ENCODE assay signal across 24 mouse cellular contexts in the genomic region with DNA sequence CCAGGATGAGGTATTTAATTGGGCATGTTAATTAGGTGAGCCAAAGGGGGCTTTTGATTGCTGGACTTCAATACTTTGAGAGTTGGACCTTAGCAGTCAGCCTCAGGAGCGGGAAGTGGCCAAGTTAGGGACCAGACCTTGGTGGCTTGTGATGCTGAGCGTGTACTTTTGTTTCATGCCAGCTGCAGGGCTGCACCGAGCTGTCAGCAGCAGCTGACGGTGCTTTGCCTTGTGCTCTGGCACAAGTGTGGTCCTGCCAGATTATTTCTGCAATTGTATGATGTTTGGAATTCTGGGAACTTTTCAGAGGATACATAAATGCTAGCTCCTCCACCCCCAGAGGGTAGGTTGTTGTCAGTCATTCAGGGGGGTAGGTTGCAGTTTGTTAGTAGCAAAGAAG. TPM values are rescaled to one million over a fixed set of nuclear protein-coding genes. Genes with fewer than 3 reads are reported as not detected.
DNase-seq lines count a peak whose midpoint lies in the region; ATAC-seq and TF ChIP-seq lines count a peak whose summit lies in the region.
"Had no signal": no experiment of that assay in that cellular context is flagged by ENCODE, and none has a peak within 500 bp of the region (broad histone marks: within the 10 kb centered on the region; RNA-seq: fewer than 3 reads in every experiment).

No protein-coding gene starts in this region.

- H3K36me3 ChIP-seq in forebrain, postnatal 0 days (ENCODE audit: insufficient read depth), result no peaks in the 10 kb centered on the region
- no peaks in the 10 kb centered on the region for H3K36me3 ChIP-seq in forebrain, embryonic 13.5 days (ENCODE audit: poor library complexity, severe bottlenecking)
- no peaks in the 10 kb centered on the region for H3K36me3 ChIP-seq in midbrain, embryonic 10.5 days
- no peaks in the 10 kb centered on the region for H3K36me3 ChIP-seq in midbrain, embryonic 11.5 days (ENCODE audit: control insufficient read depth, insufficient read depth, low read length)
- H3K36me3 ChIP-seq: embryonic facial prominence, embryonic 15.5 days; heart, embryonic 10.5 days; heart, embryonic 13.5 days; hindbrain, embryonic 12.5 days; hindbrain, embryonic 15.5 days had no signal

- DNase-seq in adrenal gland, postnatal 14 days, result peak; percentile 1
- no peak for DNase-seq in adrenal gland, adult 18-20 months (ENCODE audit: low spot score in 2 of 2)
- peak; percentile 13 for DNase-seq in forebrain, postnatal 0 days
- no peak for DNase-seq in midbrain, embryonic 10.5 days (ENCODE audit: low spot score)
- DNase-seq in midbrain, embryonic 11.5 days (ENCODE audit: low spot score, missing footprints), result no peak
- DNase-seq: adrenal gland, postnatal 10 days; cerebellum, adult 11-12 months; cerebellum, adult 8-10 months; cerebellum, postnatal 10 days; cerebellum, postnatal 36 days; embryo, embryonic 11 days; gastrocnemius, postnatal 25 days; heart, adult 2 months; heart, postnatal 14 days had no signal

- H3K4me3 ChIP-seq in forebrain, postnatal 0 days (ENCODE audit: low read depth, low read length), result no peak overlapping the region
- no peak overlapping the region for H3K4me3 ChIP-seq in forebrain, embryonic 13.5 days
- no peak overlapping the region for H3K4me3 ChIP-seq in midbrain, embryonic 10.5 days
- no peak overlapping the region for H3K4me3 ChIP-seq in midbrain, embryonic 11.5 days (ENCODE audit: low read depth, low read length)
- H3K4me3 ChIP-seq: embryonic facial prominence, embryonic 15.5 days; heart, adult 2 months; heart, embryonic 10.5 days; heart, embryonic 13.5 days; hindbrain, embryonic 12.5 days; hindbrain, embryonic 15.5 days had no signal

- H3K4me1 ChIP-seq in forebrain, postnatal 0 days (ENCODE audit: insufficient read depth), result no peaks in the 10 kb centered on the region
- peaks cover 12% of the 10 kb centered on the region; the same call in 1 of the 2 replicates for H3K4me1 ChIP-seq in forebrain, embryonic 13.5 days
- H3K4me1 ChIP-seq in midbrain, embryonic 10.5 days, result peaks cover 14% of the 10 kb centered on the region
- no peaks in the 10 kb centered on the region for H3K4me1 ChIP-seq in midbrain, embryonic 11.5 days (ENCODE audit: control insufficient read depth, insufficient read depth, low read length)
- H3K4me1 ChIP-seq: heart, embryonic 13.5 days; hindbrain, embryonic 15.5 days had no signal

- H3K4me2 ChIP-seq in forebrain, postnatal 0 days (ENCODE audit: low read depth), result no peak overlapping the region
- no peak overlapping the region for H3K4me2 ChIP-seq in forebrain, embryonic 13.5 days
- H3K4me2 ChIP-seq in midbrain, embryonic 11.5 days, result no peak overlapping the region
- H3K4me2 ChIP-seq: embryonic facial prominence, embryonic 15.5 days; heart, embryonic 13.5 days; hindbrain, embryonic 12.5 days; hindbrain, embryonic 15.5 days had no signal

- ATAC-seq in forebrain, postnatal 0 days, result peak; percentile 46; the same call in 1 of the 2 replicates
- ATAC-seq in forebrain, embryonic 13.5 days, result no peak
- ATAC-seq in midbrain, embryonic 11.5 days (ENCODE audit: low FRiP score), result no peak
- ATAC-seq: activated CD4-positive, CD25-positive, alpha-beta regulatory T cell, adult 4 months; intestine, postnatal 0 days had no signal

- H3K27me3 ChIP-seq in forebrain, postnatal 0 days (ENCODE audit: insufficient read depth, low read length), result no peaks in the 10 kb centered on the region
- H3K27me3 ChIP-seq in forebrain, embryonic 13.5 days, result no peaks in the 10 kb centered on the region
- no peaks in the 10 kb centered on the region for H3K27me3 ChIP-seq in midbrain, embryonic 10.5 days (ENCODE audit: low read depth, poor library complexity, severe bottlenecking)
- no peaks in the 10 kb centered on the region for H3K27me3 ChIP-seq in midbrain, embryonic 11.5 days (ENCODE audit: control insufficient read depth, insufficient read depth, low read length)
- H3K27me3 ChIP-seq: embryonic facial prominence, embryonic 15.5 days; heart, embryonic 13.5 days; hindbrain, embryonic 12.5 days; hindbrain, embryonic 15.5 days had no signal

- TF ChIP-seq CTCF in forebrain, postnatal 0 days (IDR thresholded peaks at IDR 0.05; ENCODE audit: low read depth), result no peak

- no peak overlapping the region for H3K27ac ChIP-seq in forebrain, postnatal 0 days (ENCODE audit: low read depth, low read length)
- H3K27ac ChIP-seq in forebrain, embryonic 13.5 days, result no peak overlapping the region
- H3K27ac ChIP-seq in midbrain, embryonic 10.5 days (replicated peaks), result 0 out of 2 replicates have a peak overlapping the region, but pooled peaks have one; percentile 43
- no peak overlapping the region for H3K27ac ChIP-seq in midbrain, embryonic 11.5 days (ENCODE audit: low read depth, low read length)
- H3K27ac ChIP-seq: embryonic facial prominence, embryonic 15.5 days; heart, adult 2 months; heart, embryonic 10.5 days; heart, embryonic 13.5 days; hindbrain, embryonic 12.5 days; hindbrain, embryonic 15.5 days had no signal

- no peak overlapping the region for H3K9ac ChIP-seq in forebrain, postnatal 0 days
- no peak overlapping the region for H3K9ac ChIP-seq in forebrain, embryonic 13.5 days
- no peak overlapping the region for H3K9ac ChIP-seq in midbrain, embryonic 11.5 days (ENCODE audit: low read length)
- H3K9ac ChIP-seq: embryonic facial prominence, embryonic 15.5 days; heart, embryonic 13.5 days; hindbrain, embryonic 12.5 days; hindbrain, embryonic 15.5 days had no signal

- 31% methylated on average over 4 of the region's 4 CpGs for WGBS in forebrain, postnatal 0 days
- WGBS in forebrain, embryonic 13.5 days, result 38% methylated on average over 4 of the region's 4 CpGs
- WGBS in midbrain, embryonic 10.5 days, result 84% methylated on average over 4 of the region's 4 CpGs
- 79% methylated on average over 4 of the region's 4 CpGs for WGBS in midbrain, embryonic 11.5 days

- no peaks in the 10 kb centered on the region for H3K9me3 ChIP-seq in forebrain, postnatal 0 days (ENCODE audit: low read length)
- H3K9me3 ChIP-seq in forebrain, embryonic 13.5 days (replicated peaks), result no peaks in the 10 kb centered on the region
- H3K9me3 ChIP-seq in midbrain, embryonic 10.5 days (replicated peaks), result no peaks in the 10 kb centered on the region
- H3K9me3 ChIP-seq in midbrain, embryonic 11.5 days (ENCODE audit: control insufficient read depth, low read length), result no peaks in the 10 kb centered on the region
- H3K9me3 ChIP-seq: embryonic facial prominence, embryonic 15.5 days; heart, embryonic 10.5 days; heart, embryonic 13.5 days; hindbrain, embryonic 12.5 days; hindbrain, embryonic 15.5 days had no signal

RNA-seq across cellular contexts. Expression of a gene that starts 21.9 kb away (rescaled TPM):
- 8.5 and 9.1 TPM in 2 replicates for total RNA-seq in adrenal gland, postnatal 14 days (2021)
- total RNA-seq in adrenal gland, adult 18-20 months (2021), result 1 to 10 TPM; 2.3 to 2.8 TPM
- total RNA-seq in forebrain, postnatal 0 days (2014; rRNA removed), result 1.8 and 2.7 TPM in 2 replicates
- polyA plus RNA-seq in forebrain, postnatal 0 days (2015; fragmentation: Nextera tagmentation; extraction: Ambion mirVana), result 0.23 and 0.40 TPM in 2 replicates
- polyA plus RNA-seq in forebrain, embryonic 13.5 days (2015; fragmentation: Nextera tagmentation; extraction: Ambion mirVana), result 0.10 and 0.19 TPM in 2 replicates
- polyA plus RNA-seq in midbrain, embryonic 10.5 days (2016; fragmentation: Nextera tagmentation; extraction: Ambion mirVana), result 0.09 and 0.10 TPM in 2 replicates
- 0.04 TPM in 1 of 2 replicates, not detected in the other for polyA plus RNA-seq in midbrain, embryonic 11.5 days (2014; fragmentation: Nextera tagmentation; extraction: Ambion mirVana)
- total RNA-seq: hematopoietic stem cell, adult 5-6 weeks had no signal
- polyA plus RNA-seq: activated CD4-positive, CD25-positive, alpha-beta regulatory T cell, adult 4 months; embryonic facial prominence, embryonic 11.5 days had no signal

Comparison
In these comparisons a context has a peak if more than half of its experiments do, and no peak if none do; other contexts are left out.
1. DNase-seq: peak in adrenal gland, postnatal 14 days (single experiment) and forebrain, postnatal 0 days (single experiment); none in adrenal gland, adult 18-20 months (0 of 2), midbrain, embryonic 10.5 days (single experiment) and midbrain, embryonic 11.5 days (single experiment).